Mouse (Mus musculus): Measurements from ENCODE around the gene Bmp8a. TPM values are rescaled to one million over a fixed set of nuclear protein-coding genes. Genes with fewer than 3 reads are reported as not detected.

The Bmp8a gene
- not detected for polyA plus RNA-seq (2014; fragmentation: Illumina TruSeq; extraction: RNeasy Lipid Tissue Mini Kit (QIAGEN cat#74804); ENCODE audit: low read depth, low replicate concordance)

GRCm38 (mm10) chr4:123342642-123343470, at the start of gene Bmp8a:
Bmp8a (minus strand) TSS chr4:123343252.

GRCm38 (mm10) chr4:123323534-123323933, 19.5 kb downstream of the Bmp8a start, which contains the start of gene Oxct2a:
Oxct2a (minus strand) TSS chr4:123323634.

Other genes starting within 250 kb of the Bmp8a start
- gene Bmp8b, start 238.1 kb downstream of the Bmp8a start, polyA plus RNA-seq (2014; fragmentation: Illumina TruSeq; extraction: RNeasy Lipid Tissue Mini Kit (QIAGEN cat#74804); ENCODE audit: low read depth, low replicate concordance): not detected
- not detected for gene Oxct2b, start 227.0 kb downstream of the Bmp8a start, polyA plus RNA-seq (2014; fragmentation: Illumina TruSeq; extraction: RNeasy Lipid Tissue Mini Kit (QIAGEN cat#74804); ENCODE audit: low read depth, low replicate concordance)
- gene Ppie, start 203.3 kb downstream of the Bmp8a start, polyA plus RNA-seq (2014; fragmentation: Illumina TruSeq; extraction: RNeasy Lipid Tissue Mini Kit (QIAGEN cat#74804); ENCODE audit: low read depth, low replicate concordance): 27.3 TPM
- not detected for gene Hpcal4, start 160.0 kb downstream of the Bmp8a start, polyA plus RNA-seq (2014; fragmentation: Illumina TruSeq; extraction: RNeasy Lipid Tissue Mini Kit (QIAGEN cat#74804); ENCODE audit: low read depth, low replicate concordance)
- gene Nt5c1a, start 141.7 kb downstream of the Bmp8a start, polyA plus RNA-seq (2014; fragmentation: Illumina TruSeq; extraction: RNeasy Lipid Tissue Mini Kit (QIAGEN cat#74804); ENCODE audit: low read depth, low replicate concordance): 21.0 TPM
- 19.7 TPM for gene Heyl, start 109.7 kb downstream of the Bmp8a start, polyA plus RNA-seq (2014; fragmentation: Illumina TruSeq; extraction: RNeasy Lipid Tissue Mini Kit (QIAGEN cat#74804); ENCODE audit: low read depth, low replicate concordance)
- gene Pabpc4, start 80.9 kb downstream of the Bmp8a start, polyA plus RNA-seq (2014; fragmentation: Illumina TruSeq; extraction: RNeasy Lipid Tissue Mini Kit (QIAGEN cat#74804); ENCODE audit: low read depth, low replicate concordance): 266 TPM
- not detected for gene Oxct2a, start 19.6 kb downstream of the Bmp8a start, polyA plus RNA-seq (2014; fragmentation: Illumina TruSeq; extraction: RNeasy Lipid Tissue Mini Kit (QIAGEN cat#74804); ENCODE audit: low read depth, low replicate concordance)